Mouse (Mus musculus): ENCODE results near the gene Cited4.

Cited4 gene

GRCm38 (mm10) chr4:120666358-120667024, at the start of gene Cited4:
Cited4 (plus strand) TSS chr4:120666572.
- DNase-seq: peak; percentile 93

- no peak for DNase-seq
Measured at GRCm38 (mm10) chr4:120627728-120628127, 38.6 kb upstream of the Cited4 start.

GRCm38 (mm10) chr4:120630218-120630931, 36.0 kb upstream of the Cited4 start:
- DNase-seq: no peak

- no peak for DNase-seq
Measured at GRCm38 (mm10) chr4:120631828-120632227, 34.5 kb upstream of the Cited4 start.

GRCm38 (mm10) chr4:120635351-120635750, 31.0 kb upstream of the Cited4 start:
- no peak for DNase-seq

GRCm38 (mm10) chr4:120641946-120642345, 24.4 kb upstream of the Cited4 start:
- DNase-seq: no peak

- no peak for DNase-seq
Measured at GRCm38 (mm10) chr4:120643899-120644298, 22.5 kb upstream of the Cited4 start.

GRCm38 (mm10) chr4:120649369-120650207, 16.8 kb upstream of the Cited4 start:
- peak; percentile 26 for DNase-seq

GRCm38 (mm10) chr4:120650208-120650592, 16.2 kb upstream of the Cited4 start:
- DNase-seq: no peak

GRCm38 (mm10) chr4:120655898-120656297, 10.5 kb upstream of the Cited4 start:
- no peak for DNase-seq

- no peak for DNase-seq
Measured at GRCm38 (mm10) chr4:120660485-120660884, 5.9 kb upstream of the Cited4 start.

GRCm38 (mm10) chr4:120664601-120665000, 1.8 kb upstream of the Cited4 start:
- no peak for DNase-seq

GRCm38 (mm10) chr4:120665144-120665700, 1.1 kb upstream of the Cited4 start:
- no peak for DNase-seq

GRCm38 (mm10) chr4:120665782-120666181, 590 bp upstream of the Cited4 start:
- DNase-seq: peak; percentile 29

- DNase-seq: peak; percentile 77
Measured at GRCm38 (mm10) chr4:120667045-120667501, 701 bp downstream of the Cited4 start.

- DNase-seq: no peak
Measured at GRCm38 (mm10) chr4:120667555-120667954, 1.2 kb downstream of the Cited4 start.

GRCm38 (mm10) chr4:120668551-120668950, 2.2 kb downstream of the Cited4 start:
- peak; percentile 33 for DNase-seq

GRCm38 (mm10) chr4:120669585-120669984, 3.2 kb downstream of the Cited4 start:
- DNase-seq: no peak

- no peak for DNase-seq
Measured at GRCm38 (mm10) chr4:120671046-120671445, 4.7 kb downstream of the Cited4 start.

GRCm38 (mm10) chr4:120673606-120674005, 7.2 kb downstream of the Cited4 start:
- DNase-seq: no peak

GRCm38 (mm10) chr4:120674775-120675451, 8.5 kb downstream of the Cited4 start:
- DNase-seq: no peak

GRCm38 (mm10) chr4:120675640-120676039, 9.3 kb downstream of the Cited4 start:
- no peak for DNase-seq

Measured in kidney, postnatal 10 days (tissue).